Mouse (Mus musculus) limb, embryonic 10.5 days (tissue): ENCODE measurements around the gene Rsph1. TPM values are rescaled to one million over a fixed set of nuclear protein-coding genes. Genes with fewer than 3 reads are reported as not detected.

Experiments used
- polyA plus RNA-seq: library from polyadenylated mRNA; unstranded; fragments of >200 nt; fragmentation: Nextera tagmentation; extraction: Ambion mirVana; gene quantifications from 2 replicates; pipeline ENCODE4 v1.2.1, GENCODE M21; 2016

The Rsph1 gene
- polyA plus RNA-seq, 1 experiment from 2014 or later: 0.90 TPM

Other genes with a start within 250 kb of the Rsph1 start
- 4.1 and 5.0 TPM in 2 replicates for gene Abcg1, start 219.7 kb downstream of the Rsph1 start, polyA plus RNA-seq
- not detected in 2 replicates for gene Tff3, start 147.7 kb downstream of the Rsph1 start, polyA plus RNA-seq
- not detected in 2 replicates for gene Tff2, start 133.1 kb downstream of the Rsph1 start, polyA plus RNA-seq
- gene Tff1, start 112.1 kb downstream of the Rsph1 start, polyA plus RNA-seq: not detected in 2 replicates
- not detected in 2 replicates for gene Tmprss3, start 78.4 kb downstream of the Rsph1 start, polyA plus RNA-seq
- 0.33 and 0.74 TPM in 2 replicates for gene Ubash3a, start 69.5 kb downstream of the Rsph1 start, polyA plus RNA-seq
- gene Slc37a1, start 9.4 kb upstream of the Rsph1 start, polyA plus RNA-seq: 3.3 and 4.1 TPM in 2 replicates
- 20.4 and 27.2 TPM in 2 replicates for gene Pde9a, start 108.8 kb upstream of the Rsph1 start, polyA plus RNA-seq
- 69.5 and 73.2 TPM in 2 replicates for gene Wdr4, start 242.6 kb upstream of the Rsph1 start, polyA plus RNA-seq
- 201 and 213 TPM in 2 replicates for gene Ndufv3, start 242.7 kb upstream of the Rsph1 start, polyA plus RNA-seq